Mouse (Mus musculus): ENCODE measurements around the gene Trip11. TPM values are rescaled to one million over a fixed set of nuclear protein-coding genes. Genes with fewer than 3 reads are reported as not detected.

Gene Trip11
- polyA plus RNA-seq (2014; fragmentation: Illumina TruSeq; extraction: RNeasy Lipid Tissue Mini Kit (QIAGEN cat#74804); ENCODE audit: low read depth, low replicate concordance), result 18.0 TPM

DNA sequence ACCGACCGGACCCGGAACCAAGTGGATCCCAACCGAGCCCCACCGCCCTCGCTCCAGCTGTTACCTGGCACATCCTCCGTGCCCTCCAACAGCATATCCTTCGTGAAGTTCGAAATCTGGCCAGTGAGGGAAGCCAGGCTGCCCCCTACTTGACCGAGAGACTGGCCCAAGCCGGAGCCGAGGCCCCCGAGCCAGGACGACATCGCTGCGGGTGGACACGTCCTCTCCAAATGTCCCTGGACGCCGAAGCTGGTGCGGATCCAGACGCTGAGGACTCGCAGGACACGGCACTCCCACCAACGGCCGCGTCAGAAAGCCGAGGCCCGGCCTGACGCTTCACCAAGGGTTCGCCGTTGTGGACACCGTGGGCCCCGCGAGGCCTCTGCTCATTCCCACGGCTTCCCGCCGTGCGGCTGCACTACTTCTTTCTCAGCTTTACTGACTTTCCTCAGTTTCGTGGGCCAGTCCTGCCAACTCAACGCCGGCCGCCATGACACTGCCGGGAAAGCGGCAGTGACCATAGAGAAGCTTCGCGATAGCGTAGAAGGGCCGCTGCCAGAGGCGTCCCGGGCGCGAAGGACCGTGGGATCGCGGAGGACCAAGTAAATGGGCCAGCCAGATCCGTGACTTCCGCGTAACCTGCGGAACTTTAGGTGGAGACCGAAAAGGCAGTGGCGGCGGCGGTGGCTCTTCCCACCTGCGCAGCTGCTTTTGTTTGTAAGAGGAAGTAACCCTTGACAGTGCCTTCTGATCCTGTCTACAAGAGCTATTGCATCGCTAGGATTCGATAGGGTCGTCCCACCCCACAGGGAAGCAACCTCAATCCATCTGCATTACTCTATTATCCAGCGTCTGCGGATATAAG lies at the start of gene Trip11:
Trip11 (minus strand) TSS at position 642 of the 865 bp plus-strand sequence.

DNA sequence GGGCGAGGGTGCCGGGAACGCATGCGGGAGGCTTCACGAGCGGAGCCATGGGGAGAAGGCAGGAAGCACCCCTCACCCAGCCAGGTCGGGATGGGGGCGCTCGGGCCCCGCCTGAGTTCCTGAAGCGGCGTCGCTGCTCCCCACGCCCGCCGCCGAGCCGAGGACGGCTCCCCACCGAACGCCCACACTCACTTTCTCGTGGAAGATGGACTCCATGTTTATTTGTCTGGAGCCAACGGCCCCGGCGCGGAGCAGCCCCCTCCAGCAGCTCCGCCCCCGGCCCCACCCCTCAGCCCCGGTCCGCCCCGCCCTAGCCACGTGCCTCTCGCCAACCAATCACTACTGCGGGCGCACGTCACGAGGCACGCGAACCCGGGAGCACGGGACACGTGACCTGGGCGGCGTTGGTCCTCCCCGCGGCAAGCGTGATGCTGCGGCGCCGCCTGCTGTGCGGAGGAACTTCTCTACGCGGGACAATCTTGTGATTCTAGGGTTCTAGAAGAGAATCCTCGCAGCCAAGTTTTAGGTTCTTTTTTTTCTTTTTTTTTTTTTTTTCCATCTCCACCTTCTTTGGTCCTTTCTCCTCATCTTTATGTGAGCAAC lies 45.0 kb upstream of the Trip11 start, which contains the start of gene Atxn3:
Atxn3 (minus strand) TSS at position 305 of the 603 bp plus-strand sequence.

DNA sequence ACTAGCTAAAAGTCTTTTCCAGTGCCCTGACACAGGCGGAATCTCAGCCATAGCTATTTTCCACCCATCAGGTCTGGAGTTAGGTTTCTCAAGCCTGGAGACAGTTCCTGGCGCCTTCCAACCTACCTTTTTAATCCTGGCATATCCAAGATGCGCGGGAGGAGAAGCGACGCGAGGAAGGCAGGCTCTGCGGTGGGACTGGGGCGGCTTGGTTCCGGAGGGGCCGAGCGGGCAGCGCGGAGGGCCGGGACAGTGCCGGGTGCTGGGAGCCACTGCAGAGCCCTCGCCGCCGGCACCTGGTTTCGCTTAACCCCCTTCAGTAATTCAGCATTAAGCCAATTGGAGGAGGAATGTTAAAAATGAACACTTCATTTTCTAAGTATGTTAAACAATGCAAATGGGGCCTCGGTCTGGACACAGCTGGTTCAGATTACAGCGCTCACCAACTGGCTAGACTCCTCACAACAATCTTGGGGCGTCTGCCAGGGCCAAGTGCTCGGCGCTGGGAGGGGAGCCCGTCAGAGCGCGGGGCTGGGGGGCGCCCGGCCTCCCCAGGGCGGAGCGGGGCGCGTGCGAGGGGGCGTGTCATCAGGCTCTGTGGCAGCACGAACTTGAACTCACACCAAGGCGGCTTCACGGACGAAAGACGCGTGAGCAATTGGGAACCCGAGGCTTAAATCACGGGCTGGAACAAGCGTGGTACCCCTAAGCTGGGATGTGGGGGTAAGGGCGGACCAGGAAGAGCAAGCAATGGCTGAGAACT lies 94.3 kb downstream of the Trip11 start, which contains the start of gene Fbln5:
Fbln5 (minus strand) TSS at position 448 of the 763 bp plus-strand sequence.

Other genes starting within 250 kb of the Trip11 start
- gene Tc2n, start 194.7 kb downstream of the Trip11 start, polyA plus RNA-seq (2014; fragmentation: Illumina TruSeq; extraction: RNeasy Lipid Tissue Mini Kit (QIAGEN cat#74804); ENCODE audit: low read depth, low replicate concordance), result 0.08 TPM
- 27.4 TPM for gene Fbln5, start 94.2 kb downstream of the Trip11 start, polyA plus RNA-seq (2014; fragmentation: Illumina TruSeq; extraction: RNeasy Lipid Tissue Mini Kit (QIAGEN cat#74804); ENCODE audit: low read depth, low replicate concordance)
- gene Atxn3, start 45.0 kb upstream of the Trip11 start, polyA plus RNA-seq (2014; fragmentation: Illumina TruSeq; extraction: RNeasy Lipid Tissue Mini Kit (QIAGEN cat#74804); ENCODE audit: low read depth, low replicate concordance), result 6.4 TPM
- gene Cpsf2, start 62.7 kb upstream of the Trip11 start, polyA plus RNA-seq (2014; fragmentation: Illumina TruSeq; extraction: RNeasy Lipid Tissue Mini Kit (QIAGEN cat#74804); ENCODE audit: low read depth, low replicate concordance), result 12.4 TPM
- 1.0 TPM for gene Slc24a4, start 215.5 kb upstream of the Trip11 start, polyA plus RNA-seq (2014; fragmentation: Illumina TruSeq; extraction: RNeasy Lipid Tissue Mini Kit (QIAGEN cat#74804); ENCODE audit: low read depth, low replicate concordance)

All from heart, adult 10 weeks (tissue).